Mouse (Mus musculus): ENCODE results near the gene Syt16. TPM values are rescaled to one million over a fixed set of nuclear protein-coding genes. Genes with fewer than 3 reads are reported as not detected.

Syt16 gene
- polyA plus RNA-seq, 1 experiment from 2014 or later: 12.1 TPM

DNA sequence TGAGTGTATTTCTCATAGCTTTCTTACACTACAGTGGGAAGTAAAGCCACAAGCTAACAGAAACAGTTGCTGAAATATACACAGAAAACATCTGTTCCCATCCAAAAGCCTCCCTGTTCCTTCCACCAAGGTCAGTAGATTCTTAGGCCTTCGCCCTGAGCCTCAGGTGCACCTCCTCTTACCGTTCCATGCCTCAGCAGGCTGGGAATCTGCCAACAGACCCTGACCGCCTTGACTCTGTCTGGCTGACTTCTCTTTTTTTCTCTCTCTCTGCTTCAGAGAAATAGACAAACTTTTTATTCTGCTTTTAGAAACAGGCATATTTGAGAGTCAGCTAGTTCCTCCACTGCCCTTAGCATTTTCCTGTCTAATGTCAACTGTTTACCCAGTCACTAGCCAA, 19.3 kb upstream of the Syt16 start:
- H3K27ac ChIP-seq: no peak overlapping the region
- H3K36me3 ChIP-seq (replicated peaks): peaks cover 67% of the 10 kb centered on the region
- H3K27me3 ChIP-seq: no peaks in the 10 kb centered on the region
- no peaks in the 10 kb centered on the region for H3K4me1 ChIP-seq
- H3K9ac ChIP-seq: no peak overlapping the region
- no peak for ATAC-seq (ENCODE audit: low FRiP score)
- no peak overlapping the region for H3K4me3 ChIP-seq (replicated peaks)
- WGBS: 93% methylated on average over 3 of the region's 3 CpGs
- H3K9me3 ChIP-seq: no peaks in the 10 kb centered on the region
- H3K4me2 ChIP-seq: no peak overlapping the region

- H3K4me1 ChIP-seq: no peaks in the 10 kb centered on the region
- H3K9me3 ChIP-seq: no peaks in the 10 kb centered on the region
- WGBS: 91% methylated on average over 5 of the region's 5 CpGs
- no peak overlapping the region for H3K4me3 ChIP-seq (replicated peaks)
- no peak overlapping the region for H3K4me2 ChIP-seq
- no peak for ATAC-seq (ENCODE audit: low FRiP score)
- H3K36me3 ChIP-seq (replicated peaks): peaks cover 65% of the 10 kb centered on the region
- H3K27me3 ChIP-seq: no peaks in the 10 kb centered on the region
- no peak overlapping the region for H3K27ac ChIP-seq
- H3K9ac ChIP-seq: no peak overlapping the region
Measured at GRCm38 (mm10) chr12:73979667-73980066, 17.8 kb upstream of the Syt16 start.

DNA sequence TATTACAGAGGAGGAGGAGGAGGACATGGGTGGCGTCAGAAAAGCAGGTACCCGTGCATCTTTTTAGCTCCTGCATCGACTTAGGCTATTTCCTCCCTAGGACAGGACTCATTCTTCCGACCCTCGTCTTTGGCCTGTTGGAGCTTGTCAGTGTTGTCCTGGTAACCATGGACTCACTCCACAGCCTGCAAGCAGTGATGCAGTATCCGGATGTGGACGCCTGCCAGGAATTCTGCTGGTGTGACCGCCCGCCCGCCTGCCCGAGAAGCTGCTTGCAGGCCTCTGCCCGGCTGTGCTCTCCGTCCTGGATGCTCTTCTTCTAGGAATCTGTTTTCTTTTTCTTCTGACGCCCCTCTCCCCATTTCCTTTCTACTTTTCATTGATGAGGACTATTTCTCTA, 14.9 kb upstream of the Syt16 start:
- Histone ChIP-seq H3K9me3 (no peaks in the 10 kb centered on the region), H3K36me3 (replicated peaks) (peaks cover 57% of the 10 kb centered on the region), H3K9ac (no peak overlapping the region), H3K27ac (no peak overlapping the region), H3K4me3 (replicated peaks) (no peak overlapping the region), H3K27me3 (no peaks in the 10 kb centered on the region), H3K4me2 (no peak overlapping the region), H3K4me1 (no peaks in the 10 kb centered on the region)
- WGBS: 81% methylated on average over 14 of the region's 14 CpGs
- ATAC-seq (ENCODE audit: low FRiP score): no peak

DNA sequence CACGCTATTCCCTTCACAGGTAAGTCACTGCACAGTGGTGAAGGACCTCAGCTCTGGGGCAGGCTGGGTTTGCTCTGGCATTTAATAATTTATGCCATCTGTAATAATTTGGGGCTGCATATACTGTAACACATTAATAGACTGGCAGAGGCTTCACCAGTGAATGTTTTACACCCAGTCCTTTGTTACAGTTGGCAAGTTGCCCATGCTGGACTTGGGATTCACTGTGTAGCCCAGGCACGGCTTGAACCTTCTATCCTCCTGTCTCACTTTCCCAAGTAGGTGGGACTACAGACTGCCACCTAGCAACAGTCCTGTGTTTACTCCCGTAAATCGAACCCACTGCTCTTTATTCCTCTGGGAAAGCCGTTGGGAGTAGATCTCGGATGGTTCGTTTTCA, 11.2 kb upstream of the Syt16 start:
- ATAC-seq (ENCODE audit: low FRiP score): no peak
- Histone ChIP-seq H3K27ac (no peak overlapping the region), H3K4me1 (no peaks in the 10 kb centered on the region), H3K9me3 (no peaks in the 10 kb centered on the region), H3K36me3 (replicated peaks) (peaks cover 37% of the 10 kb centered on the region), H3K9ac (no peak overlapping the region), H3K27me3 (peaks cover 2% of the 10 kb centered on the region; the same call in 1 of the 2 replicates), H3K4me3 (replicated peaks) (no peak overlapping the region), H3K4me2 (no peak overlapping the region)
- WGBS: 87% methylated on average over 7 of the region's 7 CpGs

DNA sequence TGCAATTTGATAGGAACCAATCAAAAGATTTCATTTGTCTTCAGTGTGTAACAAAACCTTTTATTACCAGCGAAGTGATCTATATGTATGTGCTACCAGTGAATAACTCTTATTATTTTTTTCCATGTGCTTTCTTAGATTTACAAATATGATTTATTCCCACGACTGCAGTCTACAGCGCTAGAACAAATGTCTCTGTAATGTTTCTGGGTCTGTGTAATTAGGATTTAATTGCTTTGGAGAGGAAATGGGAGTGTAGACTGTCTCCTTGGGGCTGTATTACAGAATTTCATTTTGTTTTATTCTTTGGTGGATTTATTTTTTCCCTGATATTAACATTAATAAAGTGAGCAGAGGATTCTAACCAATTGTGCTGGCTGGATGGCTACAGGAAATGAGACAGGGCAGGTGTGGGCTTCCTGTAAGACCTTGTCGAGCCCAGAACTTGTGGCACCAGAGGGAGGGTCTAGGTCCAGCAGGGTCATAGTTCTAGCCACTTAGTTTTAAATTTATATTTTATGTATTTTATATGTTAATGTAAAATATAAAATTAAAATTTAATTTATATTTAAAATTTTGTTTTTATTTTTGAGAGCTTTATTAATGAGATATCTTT, 9.0 kb upstream of the Syt16 start:
- no peak overlapping the region for H3K9ac ChIP-seq
- no peak overlapping the region for H3K27ac ChIP-seq
- no peak overlapping the region for H3K4me3 ChIP-seq (replicated peaks)
- ATAC-seq (ENCODE audit: low FRiP score): no peak
- H3K9me3 ChIP-seq: no peaks in the 10 kb centered on the region
- no peaks in the 10 kb centered on the region for H3K4me1 ChIP-seq
- WGBS: 91% methylated on average over 4 of the region's 4 CpGs
- peaks cover 24% of the 10 kb centered on the region for H3K36me3 ChIP-seq (replicated peaks)
- no peak overlapping the region for H3K4me2 ChIP-seq
- H3K27me3 ChIP-seq: peaks cover 2% of the 10 kb centered on the region; the same call in 1 of the 2 replicates

DNA sequence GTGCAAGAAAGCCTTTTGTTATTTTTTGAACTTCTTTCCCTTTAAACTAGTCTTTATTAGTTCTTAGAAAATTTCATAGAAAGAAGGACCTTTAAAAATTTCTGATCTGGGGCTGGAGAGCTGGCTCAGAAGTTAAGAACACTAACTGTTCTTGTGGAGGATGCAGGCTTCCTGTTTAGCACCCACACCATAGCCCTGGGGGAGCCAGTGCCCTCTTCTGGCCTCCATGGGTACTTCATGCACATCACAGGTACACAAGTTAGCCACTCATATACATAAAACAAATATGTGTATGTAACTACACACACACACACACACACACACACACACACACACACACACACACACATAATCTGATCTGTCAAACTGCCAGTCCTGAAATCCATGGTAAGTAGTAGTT, 7.9 kb upstream of the Syt16 start:
- Histone ChIP-seq H3K27ac (no peak overlapping the region), H3K9me3 (no peaks in the 10 kb centered on the region), H3K4me1 (no peaks in the 10 kb centered on the region), H3K27me3 (peaks cover 3% of the 10 kb centered on the region; the same call in 1 of the 2 replicates), H3K4me3 (replicated peaks) (no peak overlapping the region), H3K36me3 (replicated peaks) (peaks cover 19% of the 10 kb centered on the region), H3K4me2 (no peak overlapping the region), H3K9ac (no peak overlapping the region)
- ATAC-seq (ENCODE audit: low FRiP score): no peak

DNA sequence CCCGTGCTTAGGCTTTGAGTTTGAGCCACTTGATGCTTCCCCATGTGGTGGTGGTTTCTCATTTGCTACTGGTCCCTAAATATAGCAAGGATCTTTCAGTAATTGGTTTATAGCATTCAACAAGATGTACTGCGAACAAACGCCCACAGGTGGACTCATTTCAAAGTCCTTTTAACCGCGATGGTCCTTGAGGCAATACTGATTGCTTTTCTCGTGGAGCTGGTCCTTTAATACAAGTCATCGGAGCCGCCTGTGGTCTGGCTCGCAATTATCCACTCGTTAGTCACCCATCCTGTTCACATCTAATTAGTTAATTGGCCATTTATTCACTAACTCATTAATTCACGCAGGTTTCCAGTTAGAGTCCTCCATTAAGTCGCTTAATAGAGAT, 560 bp upstream of the Syt16 start:
- WGBS: 29% methylated on average over 12 of the region's 12 CpGs
- H3K27ac ChIP-seq: no peak overlapping the region
- peak overlapping the region; percentile 88 for H3K4me2 ChIP-seq
- H3K9ac ChIP-seq: peak overlapping the region; percentile 70; the same call in 1 of the 2 replicates
- no peaks in the 10 kb centered on the region for H3K9me3 ChIP-seq
- peaks cover 51% of the 10 kb centered on the region for H3K27me3 ChIP-seq
- H3K4me3 ChIP-seq (replicated peaks): peak overlapping the region; percentile 59; the same call in 1 of the 2 replicates
- H3K4me1 ChIP-seq: peaks cover 8% of the 10 kb centered on the region
- no peak; the same call in 1 of the 2 replicates for ATAC-seq (ENCODE audit: low FRiP score)
- no peaks in the 10 kb centered on the region for H3K36me3 ChIP-seq (replicated peaks)

GRCm38 (mm10) chr12:73998128-73998456, 631 bp downstream of the Syt16 start:
- no peak overlapping the region for H3K27ac ChIP-seq
- WGBS: 31% methylated on average over 5 of the region's 5 CpGs
- H3K4me2 ChIP-seq: peak overlapping the region; percentile 88
- peak; percentile 66; the same call in 1 of the 2 replicates for ATAC-seq (ENCODE audit: low FRiP score)
- H3K4me3 ChIP-seq (replicated peaks): peak overlapping the region; percentile 59
- H3K36me3 ChIP-seq (replicated peaks): no peaks in the 10 kb centered on the region
- peak overlapping the region; percentile 70 for H3K9ac ChIP-seq
- peaks cover 51% of the 10 kb centered on the region for H3K27me3 ChIP-seq
- H3K4me1 ChIP-seq: peaks cover 8% of the 10 kb centered on the region
- no peaks in the 10 kb centered on the region for H3K9me3 ChIP-seq

- Histone ChIP-seq H3K4me3 (replicated peaks) (no peak overlapping the region), H3K9me3 (no peaks in the 10 kb centered on the region), H3K27me3 (peaks cover 24% of the 10 kb centered on the region), H3K4me1 (peaks cover 5% of the 10 kb centered on the region), H3K36me3 (replicated peaks) (no peaks in the 10 kb centered on the region), H3K4me2 (no peak overlapping the region), H3K9ac (no peak overlapping the region), H3K27ac (no peak overlapping the region)
- ATAC-seq (ENCODE audit: low FRiP score): no peak
- WGBS: 91% methylated on average over 9 of the region's 9 CpGs
Measured at GRCm38 (mm10) chr12:74002449-74002848, 5.0 kb downstream of the Syt16 start.

DNA sequence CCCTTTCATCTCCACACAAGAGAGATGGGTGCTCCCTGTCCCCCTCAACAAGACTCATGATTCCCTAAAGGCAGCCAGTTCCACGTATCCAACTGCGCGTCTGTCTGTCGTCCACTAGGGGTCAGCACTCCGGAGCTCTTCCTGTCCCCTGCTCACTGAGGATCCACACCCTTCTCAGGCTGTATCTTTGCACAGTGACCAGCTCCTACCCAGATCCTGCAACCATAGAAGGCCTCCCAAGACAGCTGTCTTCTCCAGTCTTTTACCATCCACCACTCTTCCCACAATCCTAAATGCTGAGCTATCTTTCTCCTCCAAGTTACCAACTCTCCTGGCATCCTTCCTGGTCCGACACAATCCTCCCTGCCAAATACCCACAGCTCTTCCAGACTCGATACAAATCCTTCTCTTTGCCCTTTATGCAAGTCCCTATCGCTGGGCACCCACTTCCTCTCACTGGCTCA, 12.0 kb downstream of the Syt16 start:
- H3K27me3 ChIP-seq: no peaks in the 10 kb centered on the region
- peak; percentile 36; the same call in 1 of the 2 replicates for ATAC-seq (ENCODE audit: low FRiP score)
- 24% methylated on average over 8 of the region's 8 CpGs for WGBS
- no peak overlapping the region for H3K4me2 ChIP-seq
- H3K9me3 ChIP-seq: no peaks in the 10 kb centered on the region
- H3K27ac ChIP-seq: no peak overlapping the region
- 0 out of 2 replicates have a peak, but pooled peaks cover 4% of the 10 kb centered on the region for H3K4me1 ChIP-seq
- no peaks in the 10 kb centered on the region for H3K36me3 ChIP-seq (replicated peaks)
- H3K9ac ChIP-seq: no peak overlapping the region
- no peak overlapping the region for H3K4me3 ChIP-seq (replicated peaks)

DNA sequence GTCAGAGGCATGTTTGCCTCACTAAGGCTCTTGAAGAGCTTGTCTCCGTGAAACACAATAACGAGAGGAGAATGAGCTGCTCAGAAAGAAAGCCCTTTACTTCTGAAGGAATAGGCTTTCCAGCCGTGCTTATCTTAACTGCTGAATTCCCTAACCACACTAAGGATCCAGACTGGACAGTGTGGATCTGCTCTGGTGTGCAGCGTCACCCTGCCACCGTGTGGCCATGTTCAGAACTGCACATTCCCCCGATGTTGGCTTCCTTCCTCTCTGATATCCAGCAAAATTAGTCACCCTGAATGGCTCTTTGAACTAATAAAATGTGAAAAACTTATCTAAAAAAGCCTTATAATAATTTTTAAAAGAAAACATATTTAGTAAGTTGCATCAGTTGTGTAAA, 16.3 kb downstream of the Syt16 start:
- WGBS: under 1% methylated on average over 6 of the region's 6 CpGs
- H3K36me3 ChIP-seq (replicated peaks): no peaks in the 10 kb centered on the region
- H3K4me2 ChIP-seq: no peak overlapping the region
- no peaks in the 10 kb centered on the region for H3K9me3 ChIP-seq
- peak; percentile 81 for ATAC-seq (ENCODE audit: low FRiP score)
- no peak overlapping the region for H3K4me3 ChIP-seq (replicated peaks)
- H3K9ac ChIP-seq: no peak overlapping the region
- H3K27ac ChIP-seq: no peak overlapping the region
- H3K27me3 ChIP-seq: no peaks in the 10 kb centered on the region
- 0 out of 2 replicates have a peak, but pooled peaks cover 4% of the 10 kb centered on the region for H3K4me1 ChIP-seq

DNA sequence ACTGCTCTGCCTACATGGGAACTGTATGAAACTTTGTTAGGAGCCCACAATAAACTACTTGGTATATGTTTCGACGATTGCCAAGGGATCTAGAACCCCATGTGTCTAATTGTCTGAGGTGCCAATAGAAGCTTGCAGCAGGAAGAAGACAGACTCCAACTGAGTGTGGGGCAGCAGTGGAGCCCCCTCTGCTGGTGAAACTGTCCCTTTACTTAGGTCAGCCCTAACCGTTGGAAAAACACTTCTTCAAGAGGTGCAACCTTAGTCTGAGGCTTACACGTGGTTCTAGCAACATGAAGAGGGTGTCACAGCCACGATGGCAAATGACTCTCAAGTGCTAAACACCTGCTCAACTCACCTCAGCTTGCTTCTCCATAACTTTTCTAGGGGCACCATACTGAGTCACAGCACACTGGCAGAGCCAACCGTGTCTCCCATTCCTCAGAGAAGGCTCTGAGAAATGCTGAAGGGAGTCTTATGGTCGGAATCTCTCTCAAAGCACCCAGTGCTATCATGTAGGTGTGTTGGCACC, 17.3 kb downstream of the Syt16 start:
- no peak overlapping the region for H3K4me2 ChIP-seq
- no peak overlapping the region for H3K27ac ChIP-seq
- no peak for ATAC-seq (ENCODE audit: low FRiP score)
- H3K4me3 ChIP-seq (replicated peaks): no peak overlapping the region
- H3K27me3 ChIP-seq: no peaks in the 10 kb centered on the region
- 0 out of 2 replicates have a peak, but pooled peaks cover 4% of the 10 kb centered on the region for H3K4me1 ChIP-seq
- H3K36me3 ChIP-seq (replicated peaks): no peaks in the 10 kb centered on the region
- no peaks in the 10 kb centered on the region for H3K9me3 ChIP-seq
- H3K9ac ChIP-seq: no peak overlapping the region
- 61% methylated on average over 7 of the region's 7 CpGs for WGBS

DNA sequence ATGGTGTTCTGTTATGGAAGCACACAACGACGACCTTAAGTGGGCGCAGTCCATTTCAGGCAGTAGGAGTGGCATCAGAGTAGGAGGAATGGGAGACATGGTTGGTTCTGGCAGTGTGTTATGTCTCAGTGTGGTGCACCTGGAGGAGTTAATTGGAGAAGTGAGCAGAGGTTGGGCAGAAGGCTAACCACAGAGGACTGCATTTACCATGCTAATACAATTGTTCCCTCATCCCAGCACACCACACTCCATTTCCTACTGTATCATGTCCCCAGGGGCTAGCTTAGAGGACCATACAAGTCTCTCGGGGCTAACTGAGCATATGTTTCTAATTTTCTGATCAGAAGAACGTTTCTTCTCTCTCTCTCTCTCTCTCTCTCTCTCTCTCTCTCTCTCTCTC, 18.0 kb downstream of the Syt16 start:
- H3K4me3 ChIP-seq (replicated peaks): no peak overlapping the region
- ATAC-seq (ENCODE audit: low FRiP score): no peak
- H3K9me3 ChIP-seq: no peaks in the 10 kb centered on the region
- H3K4me1 ChIP-seq: 0 out of 2 replicates have a peak, but pooled peaks cover 4% of the 10 kb centered on the region
- no peak overlapping the region for H3K27ac ChIP-seq
- 81% methylated on average over 5 of the region's 5 CpGs for WGBS
- H3K27me3 ChIP-seq: no peaks in the 10 kb centered on the region
- H3K9ac ChIP-seq: no peak overlapping the region
- no peaks in the 10 kb centered on the region for H3K36me3 ChIP-seq (replicated peaks)
- no peak overlapping the region for H3K4me2 ChIP-seq

Data from forebrain, embryonic 12.5 days (tissue).